Mouse (Mus musculus) limb, embryonic 14.5 days (tissue): ENCODE results near the gene Prr3. TPM values are rescaled to one million over a fixed set of nuclear protein-coding genes. Genes with fewer than 3 reads are reported as not detected.
"Not testable (repeated sequence)": the region's sequence is repeated elsewhere in the genome, so short reads cannot be mapped to it uniquely, and the experiment has no call there.

Experiments used
- ATAC-seq: fragments of 200-750 bp; cut with Nextera tagmentation; 2 replicates; pipeline ENCODE4 v1.8.0; 2017; ENCODE audit warnings: low read depth, moderate number of reproducible peaks, moderate TSS enrichment; ENCODE audit not compliant: low FRiP score
- DNase-seq: peaks from one replicate; pipeline ENCODE4 v3.0.0-alpha.2; 2015; ENCODE audit warnings: low spot score
- H3K27ac ChIP-seq: fragments of 300-500 bp; sonication (generic); replicated peaks from 2 replicates; pipeline ENCODE4 v1.5.1; 2014; ENCODE audit warnings: low read depth, mild to moderate bottlenecking, low read length, moderate library complexity, mixed read lengths
- H3K27me3 ChIP-seq: fragments of 300-500 bp; sonication (generic); 2 replicates; pipeline ENCODE4 v1.6.1; 2014; ENCODE audit warnings: low read length, mixed read lengths; ENCODE audit not compliant: control insufficient read depth, insufficient read depth
- H3K36me3 ChIP-seq: fragments of 300-500 bp; sonication (generic); 2 replicates; pipeline ENCODE4 v1.6.1; 2014; ENCODE audit warnings: mild to moderate bottlenecking, low read length, moderate library complexity, mixed read lengths; ENCODE audit not compliant: control insufficient read depth, insufficient read depth
- H3K4me1 ChIP-seq: fragments of 300-500 bp; sonication (generic); 2 replicates; pipeline ENCODE4 v1.6.1; 2014; ENCODE audit warnings: antibody characterized with exemption, low read length, mixed read lengths; ENCODE audit not compliant: control insufficient read depth, insufficient read depth
- H3K4me2 ChIP-seq: fragments of 300-500 bp; sonication (generic); replicated peaks from 2 replicates; pipeline ENCODE4 v1.6.1; 2014; ENCODE audit warnings: low read depth, mild to moderate bottlenecking, low read length, moderate library complexity; ENCODE audit not compliant: severe bottlenecking
- H3K4me3 ChIP-seq: fragments of 300-500 bp; sonication (generic); replicated peaks from 2 replicates; pipeline ENCODE4 v1.5.1; 2014; ENCODE audit warnings: low read length
- H3K9ac ChIP-seq: fragments of 300-500 bp; sonication (generic); 2 replicates; pipeline ENCODE4 v1.6.1; 2014; ENCODE audit warnings: mild to moderate bottlenecking, low read depth, low read length, moderate library complexity; ENCODE audit not compliant: severe bottlenecking
- H3K9me3 ChIP-seq: fragments of 300-500 bp; sonication (generic); 2 replicates; pipeline ENCODE4 v1.6.1; 2016; ENCODE audit warnings: low read length; ENCODE audit not compliant: control insufficient read depth
- POLR2A ChIP-seq: fragments of 200-500 bp; IDR thresholded peaks from 2 replicates; pipeline ENCODE4 v1.8.0; 2012; ENCODE audit warnings: inconsistent platforms, mild to moderate bottlenecking, moderate library complexity, borderline replicate concordance; ENCODE audit not compliant: insufficient read depth, insufficient read length; ENCODE audit errors: extremely low read depth
- WGBS: fragments of 180-500 bp; shearing (Covaris S2); extraction: QIAGEN DNeasy Blood & Tissue Kit; methylation state at CpG from one replicate; pipeline ENCODE4 v1.1.7; 2014; 5-methylcytosine and 5-hydroxymethylcytosine counted together
- polyA plus RNA-seq, 2 experiments: library from polyadenylated mRNA; depleted of rRNA in 1 of 2; stranded (reverse) in 1 of 2; unstranded in 1 of 2; fragments of >200 nt; fragmentation: Nextera tagmentation in 1 of 2; extraction: Ambion mirVana in 1 of 2; gene quantifications; 2 replicates each; pipeline versions ENCODE4 v1.2.1 to v1.2.3; 2012 to 2014

The Prr3 gene
- polyA plus RNA-seq, 2 experiments = 34.7 to 57.8 TPM

GRCm38 (mm10) chr17:36019519-36019918, 39.5 kb upstream of the Prr3 start:
- DNase-seq = no peak
- Histone ChIP-seq H3K27me3 (no peaks in the 10 kb centered on the region), H3K9ac (no peak overlapping the region), H3K4me1 (0 out of 2 replicates have a peak, but pooled peaks cover 5% of the 10 kb centered on the region), H3K27ac (no peak overlapping the region; the same call in 1 of the 2 replicates), H3K4me2 (no peak overlapping the region), H3K36me3 (peaks cover 8% of the 10 kb centered on the region; the same call in 1 of the 2 replicates), H3K4me3 (no peak overlapping the region), H3K9me3 (no peaks in the 10 kb centered on the region)
- TF ChIP-seq POLR2A = no peak
- WGBS = 77% methylated on average over 3 of the region's 3 CpGs
- ATAC-seq = no peak

- TF ChIP-seq POLR2A = no peak
- Histone ChIP-seq H3K4me3 (no peak overlapping the region), H3K36me3 (peaks cover 13% of the 10 kb centered on the region), H3K4me1 (0 out of 2 replicates have a peak, but pooled peaks cover 5% of the 10 kb centered on the region), H3K4me2 (no peak overlapping the region), H3K27me3 (no peaks in the 10 kb centered on the region), H3K9ac (no peak overlapping the region), H3K27ac (no peak overlapping the region), H3K9me3 (no peaks in the 10 kb centered on the region)
- WGBS = 60% methylated on average over 2 of the region's 2 CpGs
- no peak for DNase-seq
- no peak for ATAC-seq
These were observed 38.9 kb upstream of the Prr3 start for GRCm38 (mm10) chr17:36018979-36019378.

- H3K4me2 ChIP-seq = no peak overlapping the region
- H3K4me1 ChIP-seq = 0 out of 2 replicates have a peak, but pooled peaks cover 5% of the 10 kb centered on the region
- peaks cover 13% of the 10 kb centered on the region for H3K36me3 ChIP-seq
- ATAC-seq (no peak), DNase-seq (no peak)
- no peak overlapping the region for H3K27ac ChIP-seq
- no peaks in the 10 kb centered on the region for H3K27me3 ChIP-seq
- 85% methylated on average over 5 of the region's 5 CpGs for WGBS
- no peaks in the 10 kb centered on the region for H3K9me3 ChIP-seq
- H3K4me3 ChIP-seq = no peak overlapping the region
- no peak for TF ChIP-seq POLR2A
- H3K9ac ChIP-seq = no peak overlapping the region
These were observed 37.0 kb upstream of the Prr3 start for GRCm38 (mm10) chr17:36017046-36017445.

GRCm38 (mm10) chr17:36014977-36015376, 34.9 kb upstream of the Prr3 start:
- H3K36me3 ChIP-seq = peaks cover 13% of the 10 kb centered on the region
- no peaks in the 10 kb centered on the region for H3K4me1 ChIP-seq
- H3K4me3 ChIP-seq = no peak overlapping the region
- no peaks in the 10 kb centered on the region for H3K27me3 ChIP-seq
- H3K27ac ChIP-seq = no peak overlapping the region
- no peak overlapping the region for H3K9ac ChIP-seq
- 90% methylated on average over 5 of the region's 5 CpGs for WGBS
- no peak overlapping the region for H3K4me2 ChIP-seq
- no peak for ATAC-seq
- no peaks in the 10 kb centered on the region for H3K9me3 ChIP-seq
- DNase-seq = no peak
- TF ChIP-seq POLR2A = no peak

GRCm38 (mm10) chr17:36004409-36004808, 24.4 kb upstream of the Prr3 start:
- H3K9me3 ChIP-seq, H3K36me3 ChIP-seq, H3K9ac ChIP-seq, H3K27me3 ChIP-seq, H3K27ac ChIP-seq, DNase-seq, H3K4me3 ChIP-seq, H3K4me1 ChIP-seq, ATAC-seq, H3K4me2 ChIP-seq: not testable (repeated sequence)
- WGBS = 93% methylated on average over 7 of the region's 7 CpGs

- ATAC-seq (no peak), DNase-seq (no peak)
- H3K27me3 ChIP-seq = no peaks in the 10 kb centered on the region
- H3K9me3 ChIP-seq = no peaks in the 10 kb centered on the region; the same call in 1 of the 2 replicates
- no peak overlapping the region for H3K9ac ChIP-seq
- H3K4me2 ChIP-seq = no peak overlapping the region
- no peak overlapping the region for H3K27ac ChIP-seq
- H3K4me1 ChIP-seq = no peaks in the 10 kb centered on the region
- no peak overlapping the region for H3K4me3 ChIP-seq
- 89% methylated on average over 7 of the region's 7 CpGs for WGBS
- H3K36me3 ChIP-seq = peaks cover 5% of the 10 kb centered on the region; the same call in 1 of the 2 replicates
- no peak for TF ChIP-seq POLR2A
These were observed 23.3 kb upstream of the Prr3 start for GRCm38 (mm10) chr17:36003331-36003730.
